Mouse (Mus musculus) C2C12 (cell line): ENCODE data around the gene Strn.

Experiments used
- CTCF ChIP-seq: IDR thresholded peaks from one replicate; pipeline ENCODE4 v1.5.1; 2011; ENCODE audit not compliant: control insufficient read depth, insufficient read depth, insufficient read length
- FOSL1 ChIP-seq: IDR thresholded peaks from one replicate; pipeline ENCODE4 v1.8.0; 2011; ENCODE audit warnings: mild to moderate bottlenecking, low read length; ENCODE audit not compliant: poor library complexity, insufficient read depth, severe bottlenecking
- MAX ChIP-seq: IDR thresholded peaks from one replicate; pipeline ENCODE4 v1.6.1; 2011; ENCODE audit warnings: mild to moderate bottlenecking, control low read depth
- MYOD1 ChIP-seq: IDR thresholded peaks from one replicate; pipeline ENCODE4 v1.6.1; 2011; ENCODE audit warnings: low read depth; ENCODE audit not compliant: control insufficient read depth, insufficient read length
- MYOG ChIP-seq: IDR thresholded peaks from one replicate; pipeline ENCODE4 v1.6.1; 2011; ENCODE audit not compliant: control insufficient read depth, insufficient read length; ENCODE audit errors: extremely low read depth
- USF1 ChIP-seq: IDR thresholded peaks from one replicate; pipeline ENCODE4 v1.6.1; 2011; ENCODE audit warnings: low read depth, mild to moderate bottlenecking, control low read depth, moderate library complexity

DNA sequence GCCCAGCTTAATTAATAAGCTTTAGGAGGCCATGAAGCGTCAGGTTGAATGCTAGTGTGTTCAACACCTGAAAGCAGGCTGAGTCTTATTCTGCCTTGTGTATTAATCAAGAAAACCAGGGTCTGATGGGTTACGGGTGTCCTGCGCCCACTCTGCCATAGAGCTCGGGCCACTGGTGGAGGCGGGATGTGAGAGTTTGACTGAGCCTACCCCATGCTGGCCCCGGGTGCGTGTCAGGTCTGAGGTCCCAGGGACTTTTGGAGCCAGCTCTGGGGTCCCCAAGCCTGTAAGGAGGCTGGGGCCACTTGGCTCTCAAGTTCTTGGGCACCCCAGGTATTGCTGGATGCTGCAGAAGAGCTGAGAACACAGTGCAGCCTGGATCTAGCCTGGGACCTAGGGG is 99.9 kb downstream of the Strn start:
- TF ChIP-seq CTCF (no peak), MAX (no peak), FOSL1 (no peak), MYOD1 (no peak), MYOG (no peak), USF1 (no peak)
